Mouse (Mus musculus) lung, postnatal 36 days (tissue): ENCODE results near the gene Rubcnl.

ENCODE experiments used
- DNase-seq: peaks from one replicate; pipeline ENCODE4 v3.0.0; 2022; ENCODE audit warnings: mixed read lengths

Gene Rubcnl

GRCm38 (mm10) chr14:75071091-75071490, 55.3 kb downstream of the Rubcnl start:
- no peak for DNase-seq

GRCm38 (mm10) chr14:75075299-75076180, 59.7 kb downstream of the Rubcnl start:
- DNase-seq = no peak

- peak; percentile 42 for DNase-seq
Observed at GRCm38 (mm10) chr14:75077946-75078345, 62.1 kb downstream of the Rubcnl start.
